Mouse (Mus musculus): ENCODE results near the gene Daam1. TPM values are rescaled to one million over a fixed set of nuclear protein-coding genes. Genes with fewer than 3 reads are reported as not detected.

Gene Daam1
- polyA plus RNA-seq, 1 experiment from 2014 or later, result 5.0 TPM

DNA sequence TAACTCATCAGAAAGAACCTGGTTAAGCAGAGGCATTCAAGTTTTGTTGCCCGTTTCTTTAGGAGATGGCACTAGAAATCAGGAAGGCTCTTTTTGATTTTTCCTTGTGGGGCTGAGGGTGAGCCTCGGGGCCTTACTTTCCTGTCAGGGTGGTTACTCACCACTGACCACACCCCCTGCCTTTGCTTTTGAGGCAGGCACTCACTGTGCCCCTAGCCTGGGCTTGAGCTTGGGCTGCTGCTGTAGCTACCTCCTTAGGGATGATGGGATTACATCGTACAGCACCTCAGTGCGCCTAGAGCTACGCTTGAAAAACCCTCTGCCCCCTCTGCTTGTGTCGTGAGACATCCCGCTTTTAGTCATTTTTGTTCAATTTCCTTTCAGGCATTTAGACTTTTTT is 115.0 kb downstream of the Daam1 start:
- ATAC-seq (replicated peaks; ENCODE audit: low FRiP score, low read depth) (no peak), DNase-seq (ENCODE audit: low spot score) (no peak)
- Histone ChIP-seq H3K36me3 (ENCODE audit: insufficient read depth, low read length) (peaks cover 28% of the 10 kb centered on the region; the same call in 1 of the 2 replicates), H3K27me3 (ENCODE audit: insufficient read depth, low read length) (no peaks in the 10 kb centered on the region), H3K9ac (ENCODE audit: low read depth, low read length) (no peak overlapping the region), H3K4me3 (replicated peaks; ENCODE audit: low read depth, low read length) (no peak overlapping the region), H3K9me3 (replicated peaks; ENCODE audit: low read length) (no peaks in the 10 kb centered on the region), H3K4me1 (replicated peaks; ENCODE audit: insufficient read depth, low read length) (no peaks in the 10 kb centered on the region), H3K27ac (no peak overlapping the region), H3K4me2 (ENCODE audit: low read length) (no peak overlapping the region)
- WGBS, result 83% methylated on average over 7 of the region's 7 CpGs
- TF ChIP-seq CTCF (IDR thresholded peaks at IDR 0.05; ENCODE audit: low read depth), result no peak

DNA sequence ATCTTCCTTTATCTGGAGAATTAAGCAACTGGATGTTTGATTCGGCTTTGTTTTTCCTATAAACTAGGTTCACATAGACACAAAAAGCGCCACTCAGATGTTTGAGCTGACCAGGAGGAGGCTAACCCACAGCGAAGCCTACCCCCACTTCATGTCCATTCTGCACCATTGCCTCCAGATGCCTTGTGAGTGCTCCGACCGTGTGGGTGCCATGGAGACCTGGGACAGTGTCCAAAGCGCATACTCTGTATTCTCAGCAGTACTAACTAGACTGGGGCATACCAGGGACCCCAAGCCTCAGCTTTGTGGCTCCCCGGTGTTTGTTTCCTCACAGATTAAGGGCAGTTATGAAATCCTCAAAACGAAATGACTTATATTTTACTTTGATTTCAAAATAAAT is 115.6 kb downstream of the Daam1 start:
- DNase-seq (ENCODE audit: low spot score) (no peak), ATAC-seq (replicated peaks; ENCODE audit: low FRiP score, low read depth) (no peak)
- Histone ChIP-seq H3K4me3 (replicated peaks; ENCODE audit: low read depth, low read length) (no peak overlapping the region), H3K27ac (no peak overlapping the region), H3K36me3 (ENCODE audit: insufficient read depth, low read length) (peaks cover 32% of the 10 kb centered on the region; the same call in 1 of the 2 replicates), H3K4me1 (replicated peaks; ENCODE audit: insufficient read depth, low read length) (no peaks in the 10 kb centered on the region), H3K9me3 (replicated peaks; ENCODE audit: low read length) (no peaks in the 10 kb centered on the region), H3K4me2 (ENCODE audit: low read length) (no peak overlapping the region), H3K27me3 (ENCODE audit: insufficient read depth, low read length) (no peaks in the 10 kb centered on the region), H3K9ac (ENCODE audit: low read depth, low read length) (no peak overlapping the region)
- WGBS, result 77% methylated on average over 8 of the region's 8 CpGs
- TF ChIP-seq CTCF (IDR thresholded peaks at IDR 0.05; ENCODE audit: low read depth), result no peak

DNA sequence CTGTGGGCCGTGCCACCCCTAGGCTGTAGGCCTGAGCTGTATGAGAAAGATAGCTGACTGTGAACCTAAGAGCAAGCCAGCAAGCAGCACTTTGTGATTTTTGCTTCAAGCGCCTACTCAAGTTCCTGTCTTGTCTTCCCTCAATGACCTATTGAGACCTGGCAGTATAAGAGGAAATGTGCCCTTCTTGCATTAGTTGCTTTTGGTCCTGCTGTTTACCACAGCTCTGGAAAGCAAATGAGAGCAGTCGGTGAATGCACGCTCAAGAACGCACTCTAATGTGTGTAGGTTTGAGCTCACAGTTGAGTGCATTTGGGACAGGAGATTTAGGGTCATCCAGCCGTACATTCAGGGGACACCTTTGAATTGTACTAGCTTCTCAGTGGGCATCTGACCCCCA is 118.1 kb downstream of the Daam1 start:
- no peak overlapping the region for H3K27ac ChIP-seq
- H3K36me3 ChIP-seq (ENCODE audit: insufficient read depth, low read length), result peaks cover 38% of the 10 kb centered on the region
- 91% methylated on average over 6 of the region's 6 CpGs for WGBS

GRCm38 (mm10) chr12:71949606-71950005 is 118.7 kb downstream of the Daam1 start:
- Histone ChIP-seq H3K27me3 (ENCODE audit: insufficient read depth, low read length) (no peaks in the 10 kb centered on the region), H3K4me3 (replicated peaks; ENCODE audit: low read depth, low read length) (no peak overlapping the region), H3K9me3 (replicated peaks; ENCODE audit: low read length) (no peaks in the 10 kb centered on the region), H3K4me2 (ENCODE audit: low read length) (no peak overlapping the region), H3K27ac (no peak overlapping the region), H3K36me3 (ENCODE audit: insufficient read depth, low read length) (peaks cover 31% of the 10 kb centered on the region), H3K9ac (ENCODE audit: low read depth, low read length) (no peak overlapping the region), H3K4me1 (replicated peaks; ENCODE audit: insufficient read depth, low read length) (no peaks in the 10 kb centered on the region)
- no peak for TF ChIP-seq CTCF (IDR thresholded peaks at IDR 0.05; ENCODE audit: low read depth)
- WGBS, result 96% methylated on average over 6 of the region's 6 CpGs
- ATAC-seq (replicated peaks; ENCODE audit: low FRiP score, low read depth) (no peak), DNase-seq (ENCODE audit: low spot score) (no peak)

More for the DNA sequence above, 118.1 kb downstream of the Daam1 start:
- H3K9ac ChIP-seq (ENCODE audit: low read depth, low read length), result no peak overlapping the region
- H3K9me3 ChIP-seq (replicated peaks; ENCODE audit: low read length), result no peaks in the 10 kb centered on the region
- ATAC-seq (replicated peaks; ENCODE audit: low FRiP score, low read depth) (no peak), DNase-seq (ENCODE audit: low spot score) (no peak)
- no peaks in the 10 kb centered on the region for H3K4me1 ChIP-seq (replicated peaks; ENCODE audit: insufficient read depth, low read length)
- TF ChIP-seq CTCF (IDR thresholded peaks at IDR 0.05; ENCODE audit: low read depth), result no peak
- no peak overlapping the region for H3K4me2 ChIP-seq (ENCODE audit: low read length)
- no peak overlapping the region for H3K4me3 ChIP-seq (replicated peaks; ENCODE audit: low read depth, low read length)
- no peaks in the 10 kb centered on the region for H3K27me3 ChIP-seq (ENCODE audit: insufficient read depth, low read length)

DNA sequence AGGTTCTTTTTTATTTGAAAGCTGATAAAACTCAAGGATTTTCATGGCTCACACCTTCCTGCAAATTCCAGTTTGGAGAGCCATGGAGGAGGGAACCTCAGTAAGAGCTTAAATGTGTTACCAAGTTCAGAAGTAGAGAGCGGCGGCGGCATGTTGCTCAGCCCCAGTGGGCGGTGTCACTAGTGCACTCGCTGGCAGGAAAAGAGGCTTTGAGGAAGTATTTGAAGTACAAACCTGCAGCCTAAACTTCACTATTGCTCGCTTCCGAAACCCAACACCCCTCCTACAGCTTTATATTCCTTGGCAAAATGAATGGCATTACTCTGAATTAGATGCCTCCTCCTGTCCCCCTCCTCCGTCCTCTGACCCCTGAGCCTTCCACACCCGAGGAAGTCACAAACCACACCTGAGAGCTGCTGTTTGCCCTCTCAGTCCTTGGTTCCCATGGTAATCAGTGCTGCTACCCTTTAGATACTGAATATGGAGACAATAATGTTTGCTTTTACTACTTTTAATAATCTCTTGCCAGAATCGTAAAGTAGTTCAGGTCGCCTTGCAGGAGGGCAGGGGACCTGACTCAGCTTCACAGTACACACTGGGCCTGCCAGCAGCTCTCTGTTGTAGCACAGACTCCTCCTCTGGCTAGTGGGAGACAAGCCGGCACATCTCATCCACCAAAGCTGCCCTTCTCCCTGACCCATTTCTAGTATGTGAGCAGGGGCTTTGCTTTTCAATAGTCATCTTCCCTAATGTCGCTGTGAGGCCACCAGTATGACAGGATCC is 119.4 kb downstream of the Daam1 start:
- no peak for TF ChIP-seq CTCF (IDR thresholded peaks at IDR 0.05; ENCODE audit: low read depth)
- ATAC-seq (replicated peaks; ENCODE audit: low FRiP score, low read depth) (no peak), DNase-seq (ENCODE audit: low spot score) (no peak)
- WGBS, result 76% methylated on average over 13 of the region's 13 CpGs
- Histone ChIP-seq H3K27me3 (ENCODE audit: insufficient read depth, low read length) (no peaks in the 10 kb centered on the region), H3K4me1 (replicated peaks; ENCODE audit: insufficient read depth, low read length) (no peaks in the 10 kb centered on the region), H3K4me3 (replicated peaks; ENCODE audit: low read depth, low read length) (no peak overlapping the region), H3K9me3 (replicated peaks; ENCODE audit: low read length) (no peaks in the 10 kb centered on the region), H3K36me3 (ENCODE audit: insufficient read depth, low read length) (peaks cover 26% of the 10 kb centered on the region; the same call in 1 of the 2 replicates), H3K9ac (ENCODE audit: low read depth, low read length) (no peak overlapping the region), H3K27ac (no peak overlapping the region), H3K4me2 (ENCODE audit: low read length) (no peak overlapping the region)

GRCm38 (mm10) chr12:71954180-71954935 is 123.5 kb downstream of the Daam1 start:
- ATAC-seq (replicated peaks; ENCODE audit: low FRiP score, low read depth), result no peak
- Histone ChIP-seq H3K4me1 (replicated peaks; ENCODE audit: insufficient read depth, low read length) (no peaks in the 10 kb centered on the region), H3K36me3 (ENCODE audit: insufficient read depth, low read length) (peaks cover 14% of the 10 kb centered on the region; the same call in 1 of the 2 replicates), H3K27me3 (ENCODE audit: insufficient read depth, low read length) (no peaks in the 10 kb centered on the region), H3K9ac (ENCODE audit: low read depth, low read length) (no peak overlapping the region), H3K4me2 (ENCODE audit: low read length) (no peak overlapping the region), H3K4me3 (replicated peaks; ENCODE audit: low read depth, low read length) (no peak overlapping the region), H3K27ac (no peak overlapping the region), H3K9me3 (replicated peaks; ENCODE audit: low read length) (no peaks in the 10 kb centered on the region)
- DNase-seq (ENCODE audit: low spot score), result peak; percentile 73
- no peak for TF ChIP-seq CTCF (IDR thresholded peaks at IDR 0.05; ENCODE audit: low read depth)
- 58% methylated on average over 5 of the region's 5 CpGs for WGBS
